Mouse (Mus musculus): ENCODE results near the gene Trit1. TPM values are rescaled to one million over a fixed set of nuclear protein-coding genes. Genes with fewer than 3 reads are reported as not detected.
A peak's percentile ranks its signal among the peaks of the same experiment; 100 is the strongest.

The Trit1 gene
- polyA plus RNA-seq, 1 experiment from 2014 or later: 27.6 TPM

DNA sequence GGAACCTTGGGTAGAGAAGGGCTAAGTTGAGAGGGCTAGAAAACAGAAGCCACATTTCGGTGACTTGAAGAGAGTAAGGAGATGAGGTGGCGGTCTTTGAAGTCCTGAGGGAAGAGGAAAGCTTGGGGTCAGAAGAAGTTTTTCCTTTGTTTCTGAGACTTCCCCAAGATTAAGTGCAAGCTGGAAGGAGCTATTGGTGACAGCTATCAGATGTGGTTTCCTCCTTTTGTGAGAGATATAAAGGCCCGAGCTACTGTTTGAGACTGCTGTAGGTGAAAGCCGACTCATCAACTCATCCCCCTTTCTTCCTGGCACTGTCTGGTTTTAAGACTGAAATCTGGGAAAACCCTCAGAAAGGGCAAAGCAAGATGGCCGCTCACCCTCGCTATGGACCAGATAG lies 52.2 kb downstream of the Trit1 start:
- H3K27ac ChIP-seq (replicated peaks): no peak overlapping the region
- WGBS: 81% methylated on average over 6 of the region's 6 CpGs

DNA sequence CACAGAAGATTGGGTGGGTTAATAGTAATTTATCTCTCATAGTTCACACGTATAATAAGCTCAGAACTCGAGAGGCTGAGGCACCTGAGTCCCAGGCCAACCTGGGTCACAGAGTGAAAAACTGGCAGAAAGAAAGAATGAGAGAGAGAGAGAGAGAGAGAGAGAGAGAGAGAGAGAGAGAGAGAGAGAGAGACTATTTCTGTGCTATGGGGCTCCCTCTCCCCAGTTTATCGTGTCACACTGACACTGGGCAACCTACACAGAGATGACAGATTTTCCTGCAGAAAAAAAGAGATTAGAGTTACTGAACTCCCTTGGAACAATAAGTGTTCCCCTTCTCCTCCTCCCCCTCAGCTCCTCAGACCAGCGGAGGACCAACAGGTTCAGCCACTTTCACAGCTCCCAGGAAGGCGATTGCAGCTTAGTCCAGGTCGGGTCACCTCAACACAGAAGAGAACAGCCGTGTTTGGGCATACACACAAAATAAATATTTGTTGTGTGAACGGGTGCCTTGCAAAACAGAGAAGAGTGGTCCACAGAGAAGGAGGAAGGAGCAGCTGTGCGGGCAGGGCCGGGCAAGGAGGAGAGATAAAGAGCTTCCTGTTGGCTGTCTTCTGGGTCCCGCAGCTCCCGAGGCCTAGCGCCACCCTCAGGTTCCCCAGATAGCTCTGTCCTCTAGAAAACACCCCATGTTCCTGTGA lies 55.0 kb downstream of the Trit1 start:
- peaks cover 11% of the 10 kb centered on the region for H3K4me1 ChIP-seq
- H3K4me3 ChIP-seq: peak overlapping the region; percentile 38
- WGBS: 17% methylated on average over 13 of the region's 13 CpGs
- H3K27ac ChIP-seq (replicated peaks): peak overlapping the region; percentile 79
- peak; percentile 58 for DNase-seq (ENCODE audit: low spot score)
- 0 out of 2 replicates have a peak, but pooled peaks cover 5% of the 10 kb centered on the region for H3K27me3 ChIP-seq (ENCODE audit: low read depth, poor library complexity, severe bottlenecking)
- H3K9me3 ChIP-seq (replicated peaks): no peaks in the 10 kb centered on the region
- H3K36me3 ChIP-seq: no peaks in the 10 kb centered on the region

More for the DNA sequence above, 52.2 kb downstream of the Trit1 start:
- Histone ChIP-seq H3K4me1 (peaks cover 11% of the 10 kb centered on the region), H3K4me3 (no peak overlapping the region), H3K9me3 (replicated peaks) (no peaks in the 10 kb centered on the region), H3K27me3 (ENCODE audit: low read depth, poor library complexity, severe bottlenecking) (0 out of 2 replicates have a peak, but pooled peaks cover 5% of the 10 kb centered on the region), H3K36me3 (no peaks in the 10 kb centered on the region)
- DNase-seq (ENCODE audit: low spot score): no peak

DNA sequence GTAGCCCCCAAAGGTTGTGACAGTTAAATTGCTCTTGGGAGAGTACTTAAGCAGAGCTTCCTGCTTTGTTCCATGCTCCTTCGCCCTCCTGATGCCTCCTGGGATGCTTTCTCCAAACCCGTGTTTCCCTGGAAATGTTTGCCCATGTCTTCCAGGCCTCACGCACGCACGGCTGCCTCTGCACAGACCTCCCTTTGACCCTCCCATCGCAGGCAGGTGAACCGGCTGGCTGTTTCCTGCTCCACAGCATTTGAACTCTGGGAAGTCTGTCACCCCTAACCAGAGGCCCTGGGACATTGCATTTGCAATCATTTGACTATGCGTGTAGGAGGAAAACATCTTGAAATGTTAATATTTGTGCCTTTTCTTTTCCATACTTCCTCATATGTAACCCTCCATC lies 60.5 kb downstream of the Trit1 start:
- no peaks in the 10 kb centered on the region for H3K36me3 ChIP-seq
- no peak overlapping the region for H3K4me3 ChIP-seq
- DNase-seq (ENCODE audit: low spot score): no peak
- peaks cover 16% of the 10 kb centered on the region for H3K4me1 ChIP-seq
- WGBS: 64% methylated on average over 8 of the region's 8 CpGs
- no peak overlapping the region for H3K27ac ChIP-seq (replicated peaks)
- no peaks in the 10 kb centered on the region for H3K9me3 ChIP-seq (replicated peaks)
- H3K27me3 ChIP-seq (ENCODE audit: low read depth, poor library complexity, severe bottlenecking): no peaks in the 10 kb centered on the region; the same call in 1 of the 2 replicates

DNA sequence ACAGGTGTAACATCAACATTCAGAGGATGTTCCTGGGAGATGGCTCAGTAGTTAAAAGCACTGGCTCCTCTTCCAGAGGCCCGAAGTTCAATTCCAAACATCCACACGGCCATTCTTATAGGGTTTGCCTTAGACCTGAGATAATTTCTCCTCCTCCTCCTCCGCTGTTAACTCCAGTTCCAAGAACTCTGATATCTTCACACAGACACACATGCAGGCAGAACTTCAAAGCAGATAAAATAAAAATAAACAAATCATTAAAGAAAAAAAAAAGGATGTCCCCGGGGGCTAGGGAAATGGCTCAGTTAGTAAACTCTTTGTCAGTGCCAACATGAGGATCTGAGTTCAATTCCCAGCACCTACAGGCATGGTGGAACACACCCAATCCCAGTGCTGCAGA lies 61.8 kb downstream of the Trit1 start:
- no peaks in the 10 kb centered on the region; the same call in 1 of the 2 replicates for H3K27me3 ChIP-seq (ENCODE audit: low read depth, poor library complexity, severe bottlenecking)
- H3K27ac ChIP-seq (replicated peaks): no peak overlapping the region
- no peak for DNase-seq (ENCODE audit: low spot score)
- H3K36me3 ChIP-seq: no peaks in the 10 kb centered on the region
- WGBS: 85% methylated on average over 4 of the region's 4 CpGs
- H3K9me3 ChIP-seq (replicated peaks): no peaks in the 10 kb centered on the region
- peaks cover 21% of the 10 kb centered on the region for H3K4me1 ChIP-seq
- no peak overlapping the region for H3K4me3 ChIP-seq

DNA sequence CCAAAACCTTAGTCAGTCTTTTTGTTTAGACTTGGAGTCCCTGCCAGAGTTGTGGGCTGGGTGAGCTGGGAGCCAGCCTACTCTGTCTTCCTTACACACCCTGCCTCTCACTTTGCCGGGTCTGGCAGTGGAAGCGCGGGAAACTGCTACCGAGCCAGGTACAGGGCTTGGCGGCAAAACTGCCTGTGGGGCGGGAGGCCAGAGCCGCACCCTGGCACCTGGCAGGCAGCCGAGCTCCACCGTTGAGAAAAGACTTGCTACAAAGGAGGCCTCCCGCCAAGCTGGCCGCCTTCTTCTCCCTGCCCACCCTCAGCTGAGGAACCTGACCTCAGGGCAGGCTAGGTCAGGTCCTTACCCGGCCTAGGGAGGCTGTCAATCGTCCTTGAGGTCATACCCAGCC lies 64.4 kb downstream of the Trit1 start:
- no peak for DNase-seq (ENCODE audit: low spot score)
- 47% methylated on average over 13 of the region's 13 CpGs for WGBS
- Histone ChIP-seq H3K4me3 (no peak overlapping the region), H3K27ac (replicated peaks) (peak overlapping the region; percentile 7), H3K36me3 (no peaks in the 10 kb centered on the region), H3K4me1 (peaks cover 21% of the 10 kb centered on the region), H3K9me3 (replicated peaks) (no peaks in the 10 kb centered on the region), H3K27me3 (ENCODE audit: low read depth, poor library complexity, severe bottlenecking) (no peaks in the 10 kb centered on the region; the same call in 1 of the 2 replicates)

DNA sequence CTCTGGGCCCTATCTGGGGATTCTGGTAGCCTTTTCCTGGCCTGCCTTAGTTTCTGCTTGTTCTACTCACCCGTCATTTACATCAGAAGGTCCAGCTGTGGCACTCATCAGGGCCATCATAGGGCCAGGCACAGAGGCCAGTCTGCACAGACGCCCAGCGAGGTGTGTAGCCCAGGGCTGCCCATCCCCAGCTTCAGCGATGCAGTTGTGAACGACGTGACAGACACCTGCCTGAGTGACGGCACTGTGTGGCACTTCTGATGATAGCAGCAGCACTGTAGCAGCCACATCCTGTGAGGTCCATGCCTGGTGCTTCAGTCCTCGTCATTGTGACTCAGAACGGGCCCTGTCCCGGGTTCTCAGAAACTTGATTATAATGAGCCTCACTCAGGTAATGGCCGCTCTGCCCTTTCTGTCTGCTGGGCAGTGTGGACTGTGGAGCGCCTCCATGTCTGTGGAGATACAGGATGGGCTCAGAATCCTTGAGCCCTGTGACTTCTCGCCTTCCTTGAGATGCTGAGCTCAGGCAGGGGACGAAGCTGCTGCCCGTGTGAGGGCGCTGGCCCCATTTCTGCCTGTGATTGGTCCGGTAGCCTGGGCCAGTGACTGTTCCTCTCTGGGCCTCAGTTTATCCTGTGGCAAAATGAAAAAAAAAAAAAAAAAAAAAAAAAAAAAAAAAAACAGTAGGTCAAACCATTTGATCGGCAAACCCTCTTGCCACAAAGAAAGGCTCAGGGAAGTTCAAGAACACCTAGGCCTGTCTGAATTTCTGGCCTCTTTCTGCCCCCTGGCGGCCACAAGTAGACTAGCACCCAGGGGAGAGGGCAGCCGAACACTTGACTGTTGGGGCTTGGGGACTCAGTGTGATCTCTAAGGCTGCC lies 66.1 kb downstream of the Trit1 start:
- Histone ChIP-seq H3K4me1 (peaks cover 21% of the 10 kb centered on the region), H3K9me3 (replicated peaks) (no peaks in the 10 kb centered on the region), H3K27me3 (ENCODE audit: low read depth, poor library complexity, severe bottlenecking) (no peaks in the 10 kb centered on the region; the same call in 1 of the 2 replicates), H3K27ac (replicated peaks) (peak overlapping the region; percentile 70), H3K36me3 (no peaks in the 10 kb centered on the region), H3K4me3 (no peak overlapping the region)
- DNase-seq (ENCODE audit: low spot score): peak; percentile 69
- WGBS: 60% methylated on average over 20 of the region's 20 CpGs

DNA sequence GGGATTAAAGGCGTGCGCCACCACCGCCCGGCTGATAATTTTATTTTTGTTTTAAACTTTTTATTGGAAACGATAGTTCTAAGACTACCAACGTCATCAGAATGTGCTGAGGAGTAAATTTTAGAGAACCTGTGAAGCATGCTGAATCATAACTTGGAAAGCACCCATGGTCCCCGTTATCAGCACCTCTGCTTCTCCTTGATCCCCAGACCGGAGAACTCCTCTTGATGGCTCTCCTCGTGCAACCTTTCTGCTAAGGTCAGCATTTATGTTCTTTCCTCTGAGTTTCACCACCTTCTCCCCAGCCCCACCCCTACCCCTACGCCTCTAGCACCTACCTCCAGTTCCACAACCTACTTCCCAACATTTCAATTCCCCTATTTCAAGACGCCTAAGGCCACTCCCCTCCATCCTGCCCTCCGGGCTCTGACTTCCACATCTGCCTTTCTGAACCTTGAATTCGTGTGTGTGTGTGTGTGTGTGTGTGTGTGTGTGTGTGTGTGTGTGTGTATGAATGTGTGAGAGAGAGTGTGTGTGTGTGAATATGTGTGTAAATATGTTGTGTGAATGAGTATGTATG lies 67.0 kb downstream of the Trit1 start:
- H3K36me3 ChIP-seq: no peaks in the 10 kb centered on the region
- no peak overlapping the region for H3K27ac ChIP-seq (replicated peaks)
- no peak for DNase-seq (ENCODE audit: low spot score)
- WGBS: 68% methylated on average over 13 of the region's 13 CpGs
- no peak overlapping the region for H3K4me3 ChIP-seq
- peaks cover 21% of the 10 kb centered on the region for H3K4me1 ChIP-seq
- H3K9me3 ChIP-seq (replicated peaks): no peaks in the 10 kb centered on the region
- H3K27me3 ChIP-seq (ENCODE audit: low read depth, poor library complexity, severe bottlenecking): no peaks in the 10 kb centered on the region; the same call in 1 of the 2 replicates

DNA sequence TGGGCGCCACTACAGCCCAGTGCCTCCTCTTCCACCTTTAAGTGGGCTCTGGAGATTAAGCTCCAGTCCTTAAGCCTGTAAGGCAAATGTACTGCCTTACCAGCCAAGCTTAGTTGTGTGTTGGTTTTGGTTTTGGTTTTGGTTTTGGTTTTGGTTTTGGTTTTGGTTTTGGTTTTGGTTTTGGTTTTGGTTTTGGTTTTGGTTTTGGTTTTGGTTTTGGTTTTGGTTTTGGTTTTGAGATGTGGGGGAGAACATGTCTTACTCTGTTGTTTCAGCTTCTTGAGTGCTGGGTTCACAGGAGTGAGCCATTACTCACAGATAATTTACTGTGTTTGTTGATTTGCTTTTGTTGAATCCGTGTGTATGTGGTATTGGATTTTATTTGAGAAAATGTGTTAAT lies 68.9 kb downstream of the Trit1 start:
- Histone ChIP-seq H3K27ac (replicated peaks) (no peak overlapping the region), H3K4me3 (no peak overlapping the region), H3K4me1 (peaks cover 24% of the 10 kb centered on the region), H3K36me3 (no peaks in the 10 kb centered on the region), H3K9me3 (replicated peaks) (no peaks in the 10 kb centered on the region), H3K27me3 (ENCODE audit: low read depth, poor library complexity, severe bottlenecking) (no peaks in the 10 kb centered on the region)
- WGBS: 75% methylated on average over 2 of the region's 2 CpGs
- DNase-seq (ENCODE audit: low spot score): no peak

DNA sequence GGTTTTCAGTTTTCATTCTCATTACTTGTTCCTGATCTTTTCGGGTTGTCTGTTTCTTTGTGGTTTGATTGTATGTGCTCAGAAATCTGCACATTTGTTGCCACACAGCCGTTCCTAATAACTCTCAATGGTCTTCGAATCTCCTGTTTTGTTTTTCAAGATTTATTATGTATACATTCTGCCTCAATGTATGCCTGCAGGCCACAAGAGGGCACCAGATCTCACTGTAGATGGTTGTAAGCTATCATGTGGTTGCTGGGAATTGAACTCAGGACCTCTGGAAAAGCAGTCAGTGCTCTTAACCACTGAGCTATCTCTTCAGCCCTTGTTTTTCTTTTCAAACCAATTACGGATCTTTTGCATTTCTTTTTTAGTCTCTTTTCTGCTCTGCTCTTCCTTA lies 70.0 kb downstream of the Trit1 start:
- H3K4me1 ChIP-seq: peaks cover 16% of the 10 kb centered on the region
- no peak overlapping the region for H3K4me3 ChIP-seq
- no peaks in the 10 kb centered on the region for H3K27me3 ChIP-seq (ENCODE audit: low read depth, poor library complexity, severe bottlenecking)
- H3K27ac ChIP-seq (replicated peaks): no peak overlapping the region
- H3K9me3 ChIP-seq (replicated peaks): no peaks in the 10 kb centered on the region
- no peaks in the 10 kb centered on the region for H3K36me3 ChIP-seq
- DNase-seq (ENCODE audit: low spot score): no peak
- 96% methylated on average over 4 of the region's 4 CpGs for WGBS

DNA sequence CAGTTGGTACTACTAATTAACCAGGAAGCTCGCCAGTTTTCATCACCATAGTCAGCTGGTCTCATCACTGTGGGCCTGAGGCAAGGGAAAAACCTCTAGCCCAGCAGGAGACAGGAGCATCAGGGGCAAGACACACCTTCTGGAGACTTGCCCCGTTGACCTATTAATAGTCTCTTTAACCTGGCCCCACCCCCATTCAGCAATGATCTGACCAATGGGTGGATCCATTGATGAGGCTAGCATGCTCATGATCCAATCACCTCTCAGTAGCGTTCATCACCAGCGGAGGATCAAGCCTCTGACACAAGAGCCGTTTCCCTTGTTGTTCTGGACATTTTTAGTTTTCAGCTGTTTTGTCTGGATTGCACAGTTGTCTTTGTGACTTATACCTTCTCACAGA lies 76.2 kb downstream of the Trit1 start:
- H3K9me3 ChIP-seq (replicated peaks): 0 out of 2 replicates have a peak, but pooled peaks cover 2% of the 10 kb centered on the region
- 72% methylated on average over 5 of the region's 5 CpGs for WGBS
- no peak for DNase-seq (ENCODE audit: low spot score)
- no peaks in the 10 kb centered on the region for H3K27me3 ChIP-seq (ENCODE audit: low read depth, poor library complexity, severe bottlenecking)
- H3K36me3 ChIP-seq: no peaks in the 10 kb centered on the region
- H3K4me1 ChIP-seq: peaks cover 3% of the 10 kb centered on the region; the same call in 1 of the 2 replicates
- H3K27ac ChIP-seq (replicated peaks): no peak overlapping the region
- no peak overlapping the region for H3K4me3 ChIP-seq

DNA sequence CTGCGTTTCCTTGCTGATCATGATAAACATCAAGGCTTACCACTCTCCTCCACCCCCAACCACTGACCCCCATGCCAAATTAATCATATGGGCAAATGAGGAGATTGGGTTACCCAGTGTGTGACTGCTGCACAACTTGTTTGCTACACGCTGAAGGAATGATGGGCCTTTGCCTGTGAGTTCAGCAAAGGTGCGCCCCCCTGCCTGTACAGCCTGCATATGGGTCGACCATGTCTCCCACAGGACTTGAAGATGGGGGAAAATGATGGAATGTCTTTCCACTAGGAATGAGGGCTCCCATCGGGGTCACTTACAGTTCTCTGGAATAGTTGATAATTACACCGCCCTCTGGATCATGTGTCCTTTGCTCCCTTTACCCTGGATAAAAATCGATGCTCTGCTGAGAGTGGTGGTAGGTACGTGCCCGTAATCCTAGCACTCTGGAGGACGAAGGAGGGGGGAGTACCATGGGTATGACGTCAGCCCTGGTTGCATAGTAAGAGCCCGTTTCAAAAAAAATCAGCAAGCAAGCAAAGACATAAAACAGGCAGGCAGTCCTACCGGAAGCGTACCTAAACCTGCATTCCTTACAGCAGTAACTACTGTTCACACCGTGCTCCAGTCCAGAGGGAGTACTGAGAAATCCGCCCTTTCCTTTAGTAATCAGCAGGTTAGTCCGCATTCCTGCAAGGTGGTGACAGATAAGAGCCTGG lies 76.8 kb downstream of the Trit1 start:
- DNase-seq (ENCODE audit: low spot score): no peak
- Histone ChIP-seq H3K36me3 (no peaks in the 10 kb centered on the region), H3K9me3 (replicated peaks) (0 out of 2 replicates have a peak, but pooled peaks cover 2% of the 10 kb centered on the region), H3K27ac (replicated peaks) (no peak overlapping the region), H3K4me1 (peaks cover 3% of the 10 kb centered on the region; the same call in 1 of the 2 replicates), H3K4me3 (no peak overlapping the region), H3K27me3 (ENCODE audit: low read depth, poor library complexity, severe bottlenecking) (no peaks in the 10 kb centered on the region)
- WGBS: 67% methylated on average over 17 of the region's 17 CpGs

DNA sequence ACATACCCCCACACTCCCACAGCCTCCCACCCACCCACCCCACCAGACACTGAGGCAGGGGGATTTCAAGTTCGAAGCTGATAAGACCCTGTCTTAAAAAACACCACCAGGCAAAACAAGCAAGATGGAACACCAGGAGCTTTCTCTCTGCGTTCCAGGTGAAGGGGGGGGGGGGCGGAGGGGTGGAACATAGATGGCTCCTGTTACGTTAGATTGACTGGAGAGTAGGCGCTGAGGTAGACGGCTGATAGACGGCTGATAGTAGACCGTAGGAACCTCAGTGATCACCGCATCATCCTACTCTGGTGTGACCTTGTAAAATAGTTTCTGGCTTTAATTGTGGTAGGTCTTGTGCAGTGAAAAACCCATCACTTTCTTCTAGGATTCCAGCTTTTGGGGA lies 77.5 kb downstream of the Trit1 start:
- 77% methylated on average over 9 of the region's 9 CpGs for WGBS
- Histone ChIP-seq H3K9me3 (replicated peaks) (0 out of 2 replicates have a peak, but pooled peaks cover 2% of the 10 kb centered on the region), H3K4me3 (no peak overlapping the region), H3K36me3 (no peaks in the 10 kb centered on the region), H3K27ac (replicated peaks) (no peak overlapping the region), H3K4me1 (peaks cover under 1% of the 10 kb centered on the region; the same call in 1 of the 2 replicates), H3K27me3 (ENCODE audit: low read depth, poor library complexity, severe bottlenecking) (no peaks in the 10 kb centered on the region)
- DNase-seq (ENCODE audit: low spot score): no peak
